25 mouse cellular contexts compared by ENCODE assay signal in genomic region chr10:66172803-66173202, GRCm38 (mm10).
A peak's percentile ranks its signal among the peaks of the same experiment; 100 is the strongest.
DNase-seq lines count a peak whose midpoint lies in the region; ATAC-seq lines count a peak whose summit lies in the region.
"Had no signal": no experiment of that assay in that cellular context is flagged by ENCODE, and none has a peak within 500 bp of the region (broad histone marks: within the 10 kb centered on the region; RNA-seq: fewer than 3 reads in every experiment).

No protein-coding gene starts in this region.

- peak; percentile 51; the same call in 1 of the 2 replicates for ATAC-seq in limb, embryonic 13.5 days (ENCODE audit: low FRiP score, low read depth)
- ATAC-seq: forebrain, embryonic 13.5 days; intestine, postnatal 0 days had no signal

- H3K4me2 ChIP-seq in limb, embryonic 13.5 days (replicated peaks) = no peak overlapping the region
- H3K4me2 ChIP-seq: embryonic facial prominence, embryonic 13.5 days; forebrain, embryonic 13.5 days; liver, embryonic 15.5 days; lung, embryonic 15.5 days; stomach, embryonic 15.5 days had no signal

- 79% methylated on average over 4 of the region's 4 CpGs for WGBS in embryonic facial prominence, embryonic 10.5 days
- WGBS in limb, embryonic 13.5 days = 38% methylated on average over 4 of the region's 4 CpGs

- intact Hi-C loops in left cerebral cortex, postnatal 4 days (cut with DNase I) = no loop called here

- peak; percentile 37 for DNase-seq in left cerebral cortex, postnatal 4 days
- no peak for DNase-seq in left cerebral cortex, adult 18-20 months (ENCODE audit: low spot score in 2 of 2)
- peak; percentile 14 for DNase-seq in brain, adult 2 months (ENCODE audit: low read depth, low spot score)
- DNase-seq in embryonic facial prominence, embryonic 10.5 days (ENCODE audit: low spot score) = peak; percentile 8
- no peak for DNase-seq in heart, adult 8-10 months (ENCODE audit: low spot score)
- no peak for DNase-seq in lung, postnatal 36 days
- DNase-seq: adrenal gland, postnatal 10 days; cerebellum, adult 2 months; gastrocnemius, adult 2 months; heart, postnatal 4 days; kidney, postnatal 25 days; layer of hippocampus, adult 9-11 months; liver; lung, postnatal 4 days; right cerebral cortex, adult 18-20 months; right cerebral cortex, postnatal 4 days; thymus, postnatal 36 days had no signal

- H3K4me3 ChIP-seq in embryonic facial prominence, embryonic 10.5 days = no peak overlapping the region
- no peak overlapping the region for H3K4me3 ChIP-seq in limb, embryonic 13.5 days
- H3K4me3 ChIP-seq: embryonic facial prominence, embryonic 13.5 days; forebrain, embryonic 13.5 days; gastrocnemius, adult 2 months; heart, embryonic 10.5 days; liver, embryonic 15.5 days; lung, embryonic 15.5 days; stomach, embryonic 15.5 days had no signal

- H3K9ac ChIP-seq in limb, embryonic 13.5 days = no peak overlapping the region
- H3K9ac ChIP-seq: embryonic facial prominence, embryonic 13.5 days; forebrain, embryonic 13.5 days; liver, embryonic 15.5 days; lung, embryonic 15.5 days; stomach, embryonic 15.5 days had no signal

- no peaks in the 10 kb centered on the region for H3K27me3 ChIP-seq in embryonic facial prominence, embryonic 10.5 days (replicated peaks; ENCODE audit: low read depth, poor library complexity, severe bottlenecking)
- H3K27me3 ChIP-seq in limb, embryonic 13.5 days = no peaks in the 10 kb centered on the region
- H3K27me3 ChIP-seq: embryonic facial prominence, embryonic 13.5 days; forebrain, embryonic 13.5 days; liver, embryonic 15.5 days; lung, embryonic 15.5 days; stomach, embryonic 15.5 days had no signal

- H3K9me3 ChIP-seq in embryonic facial prominence, embryonic 10.5 days = no peaks in the 10 kb centered on the region
- H3K9me3 ChIP-seq in limb, embryonic 13.5 days = no peaks in the 10 kb centered on the region
- H3K9me3 ChIP-seq: embryonic facial prominence, embryonic 13.5 days; forebrain, embryonic 13.5 days; heart, embryonic 10.5 days; liver, embryonic 15.5 days; lung, embryonic 15.5 days; stomach, embryonic 15.5 days had no signal

- H3K27ac ChIP-seq in embryonic facial prominence, embryonic 10.5 days (replicated peaks) = no peak overlapping the region
- H3K27ac ChIP-seq in limb, embryonic 13.5 days = no peak overlapping the region
- H3K27ac ChIP-seq: embryonic facial prominence, embryonic 13.5 days; forebrain, embryonic 13.5 days; gastrocnemius, adult 2 months; heart, embryonic 10.5 days; liver, embryonic 15.5 days; lung, embryonic 15.5 days; stomach, embryonic 15.5 days had no signal

- H3K36me3 ChIP-seq in embryonic facial prominence, embryonic 10.5 days (replicated peaks) = no peaks in the 10 kb centered on the region
- no peaks in the 10 kb centered on the region for H3K36me3 ChIP-seq in limb, embryonic 13.5 days
- H3K36me3 ChIP-seq: embryonic facial prominence, embryonic 13.5 days; heart, embryonic 10.5 days; liver, embryonic 15.5 days; lung, embryonic 15.5 days; stomach, embryonic 15.5 days had no signal

- 0 out of 2 replicates have a peak, but pooled peaks cover 3% of the 10 kb centered on the region for H3K4me1 ChIP-seq in embryonic facial prominence, embryonic 10.5 days
- H3K4me1 ChIP-seq in limb, embryonic 13.5 days = peaks cover 2% of the 10 kb centered on the region; the same call in 1 of the 2 replicates
- H3K4me1 ChIP-seq: embryonic facial prominence, embryonic 13.5 days; forebrain, embryonic 13.5 days; heart, embryonic 10.5 days; liver, embryonic 15.5 days; lung, embryonic 15.5 days; stomach, embryonic 15.5 days had no signal

Comparison
In these comparisons a context has a peak if more than half of its experiments do, and no peak if none do; other contexts are left out.
1. DNase-seq: peak in left cerebral cortex, postnatal 4 days (single experiment), brain, adult 2 months (single experiment) and embryonic facial prominence, embryonic 10.5 days (single experiment); none in left cerebral cortex, adult 18-20 months (0 of 2), heart, adult 8-10 months (single experiment) and lung, postnatal 36 days (single experiment).